Mouse (Mus musculus): Measurements from ENCODE around the gene Zfp459. TPM values are rescaled to one million over a fixed set of nuclear protein-coding genes. Genes with fewer than 3 reads are reported as not detected.
"Not testable (repeated sequence)": the region's sequence is repeated elsewhere in the genome, so short reads cannot be mapped to it uniquely, and the experiment has no call there.

Gene Zfp459
- polyA plus RNA-seq (2015; fragmentation: Nextera tagmentation; extraction: Ambion mirVana): 0.59 and 0.64 TPM in 2 replicates

DNA sequence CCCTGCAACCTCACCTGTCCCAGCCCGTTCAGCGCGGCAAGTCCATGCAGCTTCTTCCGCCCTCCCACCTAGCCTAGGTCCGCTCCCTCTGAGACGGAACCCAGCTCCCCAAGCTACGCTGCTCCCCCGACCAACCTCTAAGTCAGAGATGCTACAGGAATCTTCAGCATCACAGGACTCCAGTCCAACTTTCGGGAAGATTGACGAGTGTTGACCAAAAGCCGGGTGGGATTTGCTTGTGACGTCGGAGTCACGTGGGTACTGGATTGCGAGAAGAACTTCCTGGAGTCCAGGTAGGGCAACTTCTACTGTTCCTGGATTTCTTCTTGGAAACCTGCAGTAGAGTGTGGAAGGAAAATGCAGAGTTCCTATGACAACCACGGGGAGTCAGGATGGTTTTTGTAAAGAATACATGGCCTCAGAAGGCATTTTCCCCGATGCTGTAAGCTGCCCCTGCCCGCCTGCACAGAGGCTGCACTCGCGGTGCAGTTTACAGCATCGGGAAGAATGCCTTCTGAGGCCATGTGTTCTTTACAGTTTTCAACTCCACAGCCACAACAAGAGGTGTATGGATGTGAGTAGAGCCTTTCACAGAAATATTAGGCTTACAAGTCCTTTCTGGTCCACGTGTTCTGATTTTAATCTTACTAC lies at the start of gene Zfp459:
Gene Zfp459 (minus strand): TSS at position 212 of the 651 bp plus-strand sequence.
- WGBS: 2% methylated on average over 22 of the region's 22 CpGs
- Histone ChIP-seq H3K4me2 (peak within 1 kb of the TSS; percentile 81), H3K36me3 (ENCODE audit: poor library complexity, severe bottlenecking) (no peaks in the 10 kb centered on the region), H3K9ac (peak within 1 kb of the TSS; percentile 66), H3K4me3 (peak within 1 kb of the TSS; percentile 59), H3K27me3 (peaks cover 2% of the 10 kb centered on the region; the same call in 1 of the 2 replicates), H3K4me1 (peaks cover 6% of the 10 kb centered on the region), H3K9me3 (replicated peaks) (no peaks in the 10 kb centered on the region), H3K27ac (no peak within 1 kb of the TSS)
- peak; percentile 90 for ATAC-seq

DNA sequence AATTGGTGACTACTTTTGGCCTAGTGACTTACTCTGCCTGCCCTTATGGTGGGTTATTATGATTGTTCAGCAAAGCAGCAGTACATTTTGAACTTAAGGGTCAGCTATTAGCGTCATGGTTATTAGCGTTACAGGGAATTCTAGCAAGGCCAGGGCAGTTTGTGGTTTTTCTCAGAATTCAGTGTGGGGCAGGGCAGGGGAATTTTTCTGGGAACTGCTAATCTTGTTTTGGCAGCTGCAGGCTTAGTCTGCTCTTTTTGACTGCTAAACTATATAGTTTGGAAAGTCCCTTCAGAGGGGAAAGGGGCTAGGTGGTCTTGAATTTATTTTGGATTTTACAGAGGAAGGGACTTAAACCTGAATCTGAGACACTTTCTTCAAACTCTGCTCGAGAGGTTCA lies 48.1 kb upstream of the Zfp459 start:
- no peak overlapping the region for H3K4me2 ChIP-seq
- H3K27ac ChIP-seq: no peak overlapping the region
- no peaks in the 10 kb centered on the region for H3K27me3 ChIP-seq
- H3K9me3 ChIP-seq (replicated peaks): no peaks in the 10 kb centered on the region
- H3K4me3 ChIP-seq: no peak overlapping the region
- H3K36me3 ChIP-seq (ENCODE audit: poor library complexity, severe bottlenecking): peaks cover 16% of the 10 kb centered on the region; the same call in 1 of the 2 replicates
- no peak for ATAC-seq
- no peaks in the 10 kb centered on the region for H3K4me1 ChIP-seq
- no peak overlapping the region for H3K9ac ChIP-seq
- 90% methylated on average over 3 of the region's 3 CpGs for WGBS

DNA sequence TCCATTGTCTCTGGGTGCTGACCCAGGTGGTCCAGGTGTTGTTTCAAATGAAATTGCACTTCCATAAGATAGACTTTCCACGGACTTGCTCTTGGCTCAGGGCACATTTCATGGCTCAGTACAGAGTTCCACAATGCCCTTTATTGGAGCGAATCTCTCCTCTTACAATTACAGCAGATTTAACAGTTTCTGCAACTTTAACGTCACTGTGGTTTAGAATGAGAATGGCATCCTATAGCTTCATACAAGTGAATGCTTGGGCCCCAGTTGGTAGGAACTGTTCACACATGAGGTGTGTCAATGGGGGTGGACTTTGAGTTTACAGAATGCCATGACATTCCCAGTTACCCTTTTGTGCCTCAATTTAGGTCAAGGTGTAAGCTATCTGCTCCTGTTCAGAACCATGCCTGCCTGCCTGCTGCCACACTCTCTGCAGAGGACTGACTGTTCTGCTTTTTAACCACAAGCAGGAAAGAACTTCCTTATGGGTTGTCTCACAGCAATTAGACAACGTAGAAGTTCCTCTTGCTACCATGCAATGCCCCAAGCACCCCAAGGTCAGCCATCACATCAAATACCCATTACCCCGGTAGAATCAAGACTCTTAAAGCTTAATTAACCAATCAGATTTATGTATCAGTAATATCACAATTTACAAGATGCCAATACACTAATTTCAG lies 42.4 kb upstream of the Zfp459 start:
- H3K27me3 ChIP-seq; H3K27ac ChIP-seq; H3K4me1 ChIP-seq; H3K36me3 ChIP-seq (ENCODE audit: poor library complexity, severe bottlenecking); H3K9me3 ChIP-seq (replicated peaks); H3K9ac ChIP-seq; H3K4me3 ChIP-seq; H3K4me2 ChIP-seq; ATAC-seq: not testable (repeated sequence)
- 91% methylated on average over 3 of the region's 5 CpGs for WGBS

DNA sequence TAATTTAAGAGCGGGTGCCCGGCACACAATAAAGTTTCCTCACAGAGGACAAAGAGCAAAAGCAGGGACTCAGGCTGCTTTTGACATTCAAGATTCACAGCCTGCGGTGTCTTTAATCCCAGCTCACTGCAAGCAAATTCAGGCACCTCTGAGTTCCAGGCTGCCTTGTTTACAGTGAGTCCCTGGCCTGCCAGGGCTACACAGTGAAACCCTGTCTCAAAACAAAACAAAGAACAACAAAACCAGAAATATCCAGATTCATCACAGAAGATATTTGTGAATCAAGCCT lies 30.7 kb upstream of the Zfp459 start:
- Histone ChIP-seq H3K9me3 (replicated peaks) (no peaks in the 10 kb centered on the region), H3K36me3 (ENCODE audit: poor library complexity, severe bottlenecking) (peaks cover 2% of the 10 kb centered on the region; the same call in 1 of the 2 replicates), H3K4me1 (0 out of 2 replicates have a peak, but pooled peaks cover 3% of the 10 kb centered on the region), H3K27me3 (no peaks in the 10 kb centered on the region), H3K9ac (peak overlapping the region; percentile 45), H3K4me3 (peak overlapping the region; percentile 56), H3K27ac (no peak overlapping the region), H3K4me2 (peak overlapping the region; percentile 70)
- 0 out of 2 replicates have a peak, but pooled peaks have one; percentile 25 for ATAC-seq
- WGBS: 3% methylated on average over 3 of the region's 3 CpGs

DNA sequence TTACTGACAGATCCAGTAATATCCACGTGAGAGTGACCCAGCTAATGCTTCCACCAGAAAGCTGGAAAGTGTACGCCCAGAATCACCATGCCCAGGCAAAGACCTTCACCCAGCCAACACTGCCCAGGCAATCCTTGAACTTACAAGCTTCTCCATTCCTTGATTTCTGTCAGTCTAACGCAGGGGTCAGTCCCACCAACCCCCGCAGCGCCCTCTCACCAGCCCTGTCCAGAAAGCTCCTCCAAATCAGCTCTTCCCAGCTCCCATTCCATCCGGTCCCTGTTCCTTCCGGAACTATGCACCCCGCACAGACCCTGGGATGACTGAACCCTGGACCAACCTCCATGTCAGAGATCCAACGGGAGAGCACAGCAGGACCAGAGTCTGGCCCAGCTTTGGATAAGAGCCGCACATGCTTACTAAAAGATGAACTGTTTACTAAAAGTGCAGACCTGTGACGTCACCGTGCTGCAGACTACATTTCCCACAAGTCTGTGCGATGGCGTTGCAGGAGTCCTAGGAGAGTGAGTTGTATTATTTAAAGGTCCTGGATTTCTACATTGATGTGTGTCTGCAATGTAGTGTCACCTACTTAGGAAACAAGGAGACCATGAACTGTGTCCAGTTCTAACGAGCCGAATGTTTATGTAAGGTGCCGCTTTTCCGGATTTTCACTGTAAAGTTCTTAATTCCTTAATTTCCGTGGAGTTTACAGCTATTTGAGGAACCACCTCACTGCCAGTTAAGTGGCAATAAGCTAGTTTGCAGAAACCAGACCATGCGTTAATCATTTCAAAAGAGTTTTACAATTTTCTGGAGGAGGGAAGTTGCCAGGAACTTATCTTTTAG lies 30.2 kb upstream of the Zfp459 start, which contains the start of gene Zfp874a:
Gene Zfp874a (minus strand): TSS at position 453 of the 849 bp plus-strand sequence.
- Histone ChIP-seq H3K27ac (no peak within 1 kb of the TSS), H3K4me1 (0 out of 2 replicates have a peak, but pooled peaks cover 3% of the 10 kb centered on the region), H3K9me3 (replicated peaks) (no peaks in the 10 kb centered on the region), H3K27me3 (no peaks in the 10 kb centered on the region), H3K4me3 (peak within 1 kb of the TSS; percentile 56), H3K9ac (peak within 1 kb of the TSS; percentile 56), H3K36me3 (ENCODE audit: poor library complexity, severe bottlenecking) (peaks cover 7% of the 10 kb centered on the region; the same call in 1 of the 2 replicates), H3K4me2 (peak within 1 kb of the TSS; percentile 70)
- ATAC-seq: peak; percentile 98
- 2% methylated on average over 20 of the region's 20 CpGs for WGBS

DNA sequence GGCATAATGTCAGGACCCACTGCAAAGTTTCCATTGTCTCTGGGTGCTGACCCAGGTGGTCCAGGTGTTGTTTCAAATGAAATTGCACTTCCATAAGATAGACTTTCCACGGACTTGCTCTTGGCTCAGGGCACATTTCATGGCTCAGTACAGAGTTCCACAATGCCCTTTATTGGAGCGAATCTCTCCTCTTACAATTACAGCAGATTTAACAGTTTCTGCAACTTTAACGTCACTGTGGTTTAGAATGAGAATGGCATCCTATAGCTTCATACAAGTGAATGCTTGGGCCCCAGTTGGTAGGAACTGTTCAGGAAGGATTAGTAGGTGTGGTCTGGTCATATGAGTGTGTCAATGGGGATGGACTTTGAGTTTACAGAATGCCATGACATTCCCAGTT lies 15.9 kb upstream of the Zfp459 start:
- not testable (repeated sequence) for H3K4me1 ChIP-seq; ATAC-seq; H3K27me3 ChIP-seq; H3K9ac ChIP-seq; H3K27ac ChIP-seq; H3K4me2 ChIP-seq; H3K36me3 ChIP-seq (ENCODE audit: poor library complexity, severe bottlenecking); H3K4me3 ChIP-seq; H3K9me3 ChIP-seq (replicated peaks)
- 83% methylated on average over 1 of the region's 3 CpGs for WGBS

DNA sequence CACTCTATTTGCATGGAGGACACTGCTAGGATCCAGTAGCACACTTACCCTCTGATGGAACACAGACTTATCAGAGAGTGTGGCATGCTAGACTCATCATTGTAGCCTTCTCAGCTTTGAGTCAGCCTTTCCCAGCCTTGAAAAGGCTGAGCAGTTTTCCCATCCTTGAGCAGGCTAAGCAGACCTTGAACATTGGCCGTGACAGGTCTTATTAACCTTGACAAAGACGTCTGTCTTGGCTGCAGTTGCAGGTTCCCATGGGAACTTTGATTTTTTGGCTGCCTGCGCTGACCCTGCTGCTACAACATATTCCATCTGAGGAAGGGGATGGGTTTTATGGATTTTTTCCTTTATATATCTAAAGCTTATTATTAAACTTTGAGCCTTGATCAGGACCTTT lies 6.9 kb upstream of the Zfp459 start:
- H3K9ac ChIP-seq: no peak overlapping the region
- ATAC-seq: no peak
- H3K36me3 ChIP-seq (ENCODE audit: poor library complexity, severe bottlenecking): no peaks in the 10 kb centered on the region
- H3K27me3 ChIP-seq: no peaks in the 10 kb centered on the region
- 77% methylated on average over 3 of the region's 3 CpGs for WGBS
- no peaks in the 10 kb centered on the region for H3K9me3 ChIP-seq (replicated peaks)
- no peaks in the 10 kb centered on the region for H3K4me1 ChIP-seq
- H3K4me3 ChIP-seq: no peak overlapping the region
- H3K27ac ChIP-seq: no peak overlapping the region
- no peak overlapping the region for H3K4me2 ChIP-seq

DNA sequence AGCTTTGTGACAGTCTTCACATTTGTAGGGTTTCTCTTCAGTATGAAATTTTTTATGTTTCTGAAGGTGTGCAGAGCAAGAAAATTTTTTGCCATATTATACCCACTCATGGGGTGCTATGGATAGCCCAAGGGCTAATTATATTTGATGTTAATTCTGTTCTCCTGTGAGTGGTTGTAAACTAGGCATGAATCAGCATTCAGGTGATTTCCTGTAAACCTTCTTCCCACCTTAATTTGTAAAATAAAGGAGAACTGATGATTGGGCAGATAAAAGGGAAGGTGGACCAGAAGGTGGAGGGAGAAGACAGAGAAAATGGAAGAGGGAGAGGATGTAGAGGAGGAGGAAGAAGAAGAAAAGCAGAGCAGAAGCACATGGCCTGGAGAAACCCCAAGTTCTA lies 4.5 kb upstream of the Zfp459 start:
- H3K36me3 ChIP-seq (ENCODE audit: poor library complexity, severe bottlenecking); ATAC-seq; H3K9me3 ChIP-seq (replicated peaks); H3K27me3 ChIP-seq; H3K9ac ChIP-seq; H3K4me3 ChIP-seq; H3K4me1 ChIP-seq; H3K4me2 ChIP-seq; H3K27ac ChIP-seq: not testable (repeated sequence)

DNA sequence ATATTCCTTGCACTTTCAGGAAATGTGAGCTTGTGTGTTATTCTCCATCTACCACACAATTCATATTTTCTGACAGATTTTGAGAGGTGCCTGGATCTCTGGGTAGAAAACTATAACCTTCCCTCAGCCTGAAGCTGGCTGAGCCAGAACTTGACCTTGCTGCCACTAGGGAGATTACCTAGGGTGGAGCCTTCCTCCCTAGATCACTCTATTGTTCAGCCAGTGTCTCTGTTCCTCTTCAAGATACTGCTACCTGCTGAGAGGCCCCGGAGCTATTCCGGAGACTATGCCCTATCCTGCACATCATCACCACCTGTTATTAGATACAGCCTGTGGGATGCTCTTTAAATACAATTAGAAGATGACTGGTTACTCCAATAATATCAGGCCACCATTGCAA lies 1.3 kb upstream of the Zfp459 start:
- H3K4me2 ChIP-seq; H3K9ac ChIP-seq; H3K9me3 ChIP-seq (replicated peaks); H3K27me3 ChIP-seq; H3K36me3 ChIP-seq (ENCODE audit: poor library complexity, severe bottlenecking); H3K27ac ChIP-seq; H3K4me3 ChIP-seq; H3K4me1 ChIP-seq; ATAC-seq: not testable (repeated sequence)
- 83% methylated on average over 2 of the region's 2 CpGs for WGBS

DNA sequence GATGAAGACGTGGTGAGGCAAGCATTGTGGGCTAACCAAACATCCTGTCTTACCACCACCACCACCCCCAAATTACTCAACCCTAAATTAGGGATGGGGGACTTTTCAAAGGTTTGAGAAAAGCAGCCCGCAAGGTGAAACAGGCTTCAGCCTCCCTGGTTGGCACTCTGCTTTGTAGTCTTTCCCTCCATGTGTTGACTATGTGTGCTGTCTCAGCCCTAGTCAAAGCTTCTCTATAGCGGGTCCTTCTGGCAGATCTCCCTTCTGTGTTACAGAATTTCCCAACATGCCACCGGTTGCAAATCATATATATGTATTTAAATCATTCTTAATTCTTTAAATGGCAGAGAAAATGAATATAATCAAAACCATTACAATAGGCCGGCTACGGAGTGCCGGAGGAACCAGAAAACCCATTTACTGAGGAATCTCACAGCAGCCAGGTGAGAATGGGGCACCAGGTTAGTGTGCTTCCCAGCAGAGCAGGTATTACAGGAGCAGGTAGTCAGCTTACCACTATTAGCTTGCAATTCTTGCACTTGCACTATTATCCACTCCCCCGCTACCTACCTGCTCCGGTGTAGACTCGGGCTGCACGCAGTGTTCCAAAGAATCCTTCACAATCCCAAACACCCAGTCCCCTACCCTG lies 536 bp downstream of the Zfp459 start:
- Histone ChIP-seq H3K27ac (no peak overlapping the region), H3K4me1 (peaks cover 6% of the 10 kb centered on the region), H3K4me2 (peak overlapping the region; percentile 81), H3K4me3 (peak overlapping the region; percentile 59), H3K27me3 (peaks cover 2% of the 10 kb centered on the region; the same call in 1 of the 2 replicates), H3K9ac (peak overlapping the region; percentile 66), H3K36me3 (ENCODE audit: poor library complexity, severe bottlenecking) (no peaks in the 10 kb centered on the region), H3K9me3 (replicated peaks) (no peaks in the 10 kb centered on the region)
- WGBS: 36% methylated on average over 11 of the region's 11 CpGs
- ATAC-seq: no peak

DNA sequence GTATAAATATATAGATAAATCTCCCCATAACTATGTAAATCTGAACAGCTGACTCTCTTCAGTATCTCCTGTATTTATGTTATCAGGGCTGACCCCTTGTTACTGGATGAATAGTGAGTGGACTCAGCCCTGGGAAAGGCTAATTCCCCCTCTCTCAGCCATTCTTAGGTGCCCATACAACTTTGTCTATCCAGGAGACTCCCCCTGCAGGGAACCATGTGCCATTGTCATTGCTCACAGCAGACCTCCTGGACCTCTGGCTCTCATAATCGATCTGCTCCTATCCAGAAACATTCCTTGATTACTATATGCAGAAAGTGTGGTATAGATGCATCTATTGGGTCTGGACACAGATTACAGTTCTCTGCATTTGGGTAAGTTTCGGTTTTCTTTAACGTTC lies 4.4 kb downstream of the Zfp459 start:
- Histone ChIP-seq H3K4me1 (peaks cover 6% of the 10 kb centered on the region), H3K27me3 (no peaks in the 10 kb centered on the region), H3K9ac (no peak overlapping the region), H3K36me3 (ENCODE audit: poor library complexity, severe bottlenecking) (no peaks in the 10 kb centered on the region), H3K4me3 (no peak overlapping the region), H3K27ac (no peak overlapping the region), H3K9me3 (replicated peaks) (no peaks in the 10 kb centered on the region), H3K4me2 (no peak overlapping the region)
- ATAC-seq: no peak
- 92% methylated on average over 3 of the region's 3 CpGs for WGBS

DNA sequence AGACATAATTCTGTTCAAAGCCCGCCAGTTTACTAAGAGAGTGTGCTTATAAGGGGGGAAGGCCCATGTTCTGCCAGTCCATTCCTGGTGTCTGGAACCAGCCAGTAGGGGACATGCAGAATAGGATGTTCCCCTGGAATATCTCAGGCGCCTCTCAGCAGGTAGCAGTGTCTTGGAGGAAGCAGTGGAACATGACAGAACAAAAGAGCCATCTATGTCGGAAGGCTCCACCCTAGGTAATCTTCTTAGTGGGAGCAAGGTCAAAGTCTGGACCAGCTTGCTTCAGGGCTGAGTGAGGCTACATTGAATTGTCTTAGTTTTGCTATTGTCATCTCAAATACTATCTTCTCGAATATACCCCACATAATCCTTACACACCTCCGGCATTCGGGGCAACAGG lies 5.5 kb downstream of the Zfp459 start:
- H3K9me3 ChIP-seq (replicated peaks): no peaks in the 10 kb centered on the region
- H3K4me3 ChIP-seq: no peak overlapping the region
- no peaks in the 10 kb centered on the region for H3K27me3 ChIP-seq
- no peak overlapping the region for H3K4me2 ChIP-seq
- ATAC-seq: no peak
- H3K4me1 ChIP-seq: peaks cover 3% of the 10 kb centered on the region
- H3K36me3 ChIP-seq (ENCODE audit: poor library complexity, severe bottlenecking): no peaks in the 10 kb centered on the region
- 87% methylated on average over 6 of the region's 6 CpGs for WGBS
- no peak overlapping the region for H3K27ac ChIP-seq
- no peak overlapping the region for H3K9ac ChIP-seq
